Mouse (Mus musculus) midbrain, embryonic 16.5 days (tissue): ENCODE data around the gene Rab26. TPM values are rescaled to one million over a fixed set of nuclear protein-coding genes. Genes with fewer than 3 reads are reported as not detected.

ENCODE experiments used
- ATAC-seq: fragments of 200-750 bp; cut with Nextera tagmentation; 2 replicates; pipeline ENCODE4 v1.8.0; 2017; ENCODE audit warnings: moderate TSS enrichment
- H3K27ac ChIP-seq: fragments of 300-500 bp; sonication (generic); 2 replicates; pipeline ENCODE4 v1.5.1; 2014; ENCODE audit warnings: mild to moderate bottlenecking, low read length, mixed read lengths
- H3K27me3 ChIP-seq: fragments of 300-500 bp; sonication (generic); 2 replicates; pipeline ENCODE4 v1.6.1; 2014; ENCODE audit warnings: low read depth, low read length, mixed read lengths; ENCODE audit not compliant: control insufficient read depth, insufficient read depth
- H3K36me3 ChIP-seq: fragments of 300-500 bp; sonication (generic); 2 replicates; pipeline ENCODE4 v1.6.1; 2014; ENCODE audit warnings: mild to moderate bottlenecking, low read length, moderate library complexity, mixed read lengths; ENCODE audit not compliant: control insufficient read depth, insufficient read depth
- H3K4me1 ChIP-seq: fragments of 300-500 bp; sonication (generic); 2 replicates; pipeline ENCODE4 v1.6.1; 2014; ENCODE audit warnings: mild to moderate bottlenecking, low read length, mixed read lengths; ENCODE audit not compliant: control insufficient read depth, insufficient read depth
- H3K4me2 ChIP-seq: fragments of 300-500 bp; sonication (generic); 2 replicates; pipeline ENCODE4 v1.6.1; 2014; ENCODE audit warnings: mild to moderate bottlenecking, low read length, mixed read lengths
- H3K4me3 ChIP-seq: fragments of 300-500 bp; sonication (generic); 2 replicates; pipeline ENCODE4 v1.5.1; 2014; ENCODE audit warnings: low read depth, mild to moderate bottlenecking, low read length, moderate library complexity, mixed read lengths
- H3K9ac ChIP-seq: fragments of 300-500 bp; sonication (generic); 2 replicates; pipeline ENCODE4 v1.6.1; 2014; ENCODE audit warnings: low read depth, low read length, mixed read lengths
- H3K9me3 ChIP-seq: fragments of 300-500 bp; sonication (generic); replicated peaks from 2 replicates; pipeline ENCODE4 v1.6.1; 2014; ENCODE audit warnings: mild to moderate bottlenecking, low read length, mixed read lengths; ENCODE audit not compliant: control insufficient read depth, poor library complexity, severe bottlenecking
- WGBS: fragments of 180-500 bp; shearing (Covaris S2); extraction: QIAGEN DNeasy Blood & Tissue Kit; methylation state at CpG from one replicate; pipeline ENCODE4 v1.1.7; 2014; 5-methylcytosine and 5-hydroxymethylcytosine counted together
- polyA plus RNA-seq: library from polyadenylated mRNA; unstranded; fragments of >200 nt; fragmentation: Nextera tagmentation; extraction: Ambion mirVana; gene quantifications from 2 replicates; pipeline ENCODE4 v1.2.1, GENCODE M21; 2015

The Rab26 gene
- polyA plus RNA-seq, 1 experiment from 2014 or later, result 14.7 TPM

DNA sequence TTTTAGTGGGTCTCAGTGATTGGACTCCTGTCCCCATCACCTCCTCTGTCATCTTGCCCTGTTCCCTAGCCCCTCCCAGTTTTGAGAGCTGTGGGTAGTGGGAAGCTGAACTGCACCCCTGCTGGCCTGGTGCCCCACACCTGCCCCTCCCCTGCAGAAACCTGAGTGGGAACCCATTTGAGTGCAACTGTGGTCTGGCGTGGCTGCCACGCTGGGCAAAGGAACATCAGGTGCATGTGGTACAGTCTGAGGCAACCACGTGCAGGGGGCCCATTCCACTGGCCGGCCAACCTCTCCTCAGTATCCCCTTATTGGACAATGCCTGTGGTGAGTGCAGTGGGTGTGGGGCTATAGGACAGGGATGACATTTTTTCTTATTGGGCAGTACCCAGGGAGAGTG, 30.4 kb upstream of the Rab26 start:
- WGBS, result 99% methylated on average over 4 of the region's 4 CpGs
- H3K4me1 ChIP-seq, result no peaks in the 10 kb centered on the region
- H3K4me2 ChIP-seq, result no peak overlapping the region
- ATAC-seq, result no peak
- no peaks in the 10 kb centered on the region for H3K27me3 ChIP-seq
- 0 out of 2 replicates have a peak, but pooled peaks cover 4% of the 10 kb centered on the region for H3K36me3 ChIP-seq
- no peak overlapping the region for H3K4me3 ChIP-seq
- no peak overlapping the region for H3K9ac ChIP-seq
- H3K9me3 ChIP-seq, result no peaks in the 10 kb centered on the region
- no peak overlapping the region for H3K27ac ChIP-seq

DNA sequence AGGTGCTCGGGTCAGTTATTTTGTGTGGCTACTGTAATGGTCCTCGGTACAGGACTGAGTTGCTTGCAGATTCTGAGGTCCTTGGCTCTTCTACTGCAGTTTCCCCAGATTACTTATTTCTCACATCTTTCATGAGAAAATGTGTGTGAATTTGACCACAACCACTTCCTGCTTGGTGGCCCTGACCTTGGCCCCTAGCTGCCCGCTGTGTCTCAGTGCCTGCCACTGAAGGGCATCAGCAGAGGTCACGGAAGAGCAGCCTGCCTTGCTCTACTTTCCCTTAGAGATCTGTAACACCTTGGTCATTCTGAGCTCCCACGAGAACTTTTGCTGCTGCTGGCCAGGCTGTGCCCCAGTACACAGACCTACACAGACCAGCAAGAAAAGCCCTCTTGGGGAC, 29.6 kb upstream of the Rab26 start:
- no peak overlapping the region for H3K4me3 ChIP-seq
- 84% methylated on average over 5 of the region's 5 CpGs for WGBS
- no peaks in the 10 kb centered on the region for H3K27me3 ChIP-seq
- peaks cover 5% of the 10 kb centered on the region for H3K4me1 ChIP-seq
- no peak overlapping the region for H3K9ac ChIP-seq
- H3K9me3 ChIP-seq, result no peaks in the 10 kb centered on the region
- H3K4me2 ChIP-seq, result no peak overlapping the region
- H3K36me3 ChIP-seq, result 0 out of 2 replicates have a peak, but pooled peaks cover 4% of the 10 kb centered on the region
- ATAC-seq, result no peak
- no peak overlapping the region for H3K27ac ChIP-seq

DNA sequence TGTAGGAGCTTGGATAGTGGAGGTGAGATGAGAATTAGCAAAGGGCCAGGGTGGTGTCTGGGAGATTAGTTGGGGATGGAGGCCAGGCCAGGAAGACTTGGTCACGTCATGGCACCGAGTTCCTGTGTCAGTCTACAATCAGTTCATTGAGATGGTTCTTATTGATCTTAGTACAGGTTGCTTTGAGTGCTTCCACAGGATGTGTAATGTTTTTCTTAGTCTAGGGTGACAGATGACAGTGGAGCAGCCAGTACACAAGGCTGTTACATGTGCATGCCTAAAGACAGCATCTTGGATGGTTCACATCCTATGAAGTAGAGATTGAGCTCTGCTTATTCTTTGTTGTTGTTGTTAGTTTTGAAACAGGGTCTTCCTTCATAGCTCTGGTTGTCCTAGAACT, 27.6 kb upstream of the Rab26 start:
- Histone ChIP-seq H3K4me2 (no peak overlapping the region), H3K27ac (no peak overlapping the region), H3K9ac (no peak overlapping the region), H3K36me3 (peaks cover 4% of the 10 kb centered on the region; the same call in 1 of the 2 replicates), H3K4me3 (no peak overlapping the region), H3K27me3 (no peaks in the 10 kb centered on the region), H3K9me3 (no peaks in the 10 kb centered on the region), H3K4me1 (peaks cover 12% of the 10 kb centered on the region)
- WGBS, result 95% methylated on average over 2 of the region's 2 CpGs
- ATAC-seq, result no peak

GRCm38 (mm10) chr17:24560301-24561028, 26.5 kb upstream of the Rab26 start:
- Histone ChIP-seq H3K27me3 (no peaks in the 10 kb centered on the region), H3K27ac (no peak overlapping the region), H3K9ac (no peak overlapping the region), H3K4me3 (no peak overlapping the region), H3K36me3 (peaks cover 4% of the 10 kb centered on the region; the same call in 1 of the 2 replicates), H3K9me3 (no peaks in the 10 kb centered on the region), H3K4me1 (peaks cover 12% of the 10 kb centered on the region), H3K4me2 (no peak overlapping the region)
- ATAC-seq, result no peak
- 95% methylated on average over 5 of the region's 5 CpGs for WGBS

DNA sequence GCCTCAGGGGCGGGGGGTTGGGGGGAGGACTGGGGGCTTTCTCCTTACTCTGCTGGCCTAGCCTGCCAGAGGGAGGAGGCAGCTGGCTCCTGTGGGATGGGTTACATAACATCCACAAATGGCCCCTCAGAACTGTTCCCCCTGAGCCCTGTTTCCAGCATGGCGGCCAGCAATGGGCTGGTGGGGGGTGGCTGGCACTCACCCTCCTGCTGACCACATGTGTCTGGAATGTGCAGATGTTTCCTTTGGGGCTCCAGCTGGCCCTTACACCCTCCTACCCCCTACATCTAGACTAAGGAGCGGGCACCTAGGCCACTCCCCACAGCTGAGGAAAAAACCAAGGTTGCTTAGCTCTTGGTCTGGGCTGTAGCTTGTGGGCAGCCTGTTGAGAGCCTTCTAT, 25.1 kb upstream of the Rab26 start:
- Histone ChIP-seq H3K27me3 (no peaks in the 10 kb centered on the region), H3K9me3 (no peaks in the 10 kb centered on the region), H3K4me2 (no peak overlapping the region), H3K27ac (peak overlapping the region; percentile 78), H3K9ac (no peak overlapping the region), H3K4me3 (no peak overlapping the region), H3K36me3 (peaks cover 2% of the 10 kb centered on the region; the same call in 1 of the 2 replicates), H3K4me1 (peaks cover 14% of the 10 kb centered on the region)
- 38% methylated on average over 3 of the region's 3 CpGs for WGBS
- ATAC-seq, result 0 out of 2 replicates have a peak, but pooled peaks have one; percentile 32

- no peak overlapping the region for H3K9ac ChIP-seq
- 0 out of 2 replicates have a peak, but pooled peaks have one; percentile 32 for ATAC-seq
- no peak overlapping the region for H3K4me3 ChIP-seq
- no peaks in the 10 kb centered on the region for H3K9me3 ChIP-seq
- peaks cover 16% of the 10 kb centered on the region for H3K4me1 ChIP-seq
- H3K27me3 ChIP-seq, result no peaks in the 10 kb centered on the region
- H3K36me3 ChIP-seq, result peaks cover 2% of the 10 kb centered on the region; the same call in 1 of the 2 replicates
- H3K27ac ChIP-seq, result peak overlapping the region; percentile 78
- H3K4me2 ChIP-seq, result no peak overlapping the region
- 10% methylated on average over 4 of the region's 4 CpGs for WGBS
These were observed 24.6 kb upstream of the Rab26 start for GRCm38 (mm10) chr17:24558600-24559099.

DNA sequence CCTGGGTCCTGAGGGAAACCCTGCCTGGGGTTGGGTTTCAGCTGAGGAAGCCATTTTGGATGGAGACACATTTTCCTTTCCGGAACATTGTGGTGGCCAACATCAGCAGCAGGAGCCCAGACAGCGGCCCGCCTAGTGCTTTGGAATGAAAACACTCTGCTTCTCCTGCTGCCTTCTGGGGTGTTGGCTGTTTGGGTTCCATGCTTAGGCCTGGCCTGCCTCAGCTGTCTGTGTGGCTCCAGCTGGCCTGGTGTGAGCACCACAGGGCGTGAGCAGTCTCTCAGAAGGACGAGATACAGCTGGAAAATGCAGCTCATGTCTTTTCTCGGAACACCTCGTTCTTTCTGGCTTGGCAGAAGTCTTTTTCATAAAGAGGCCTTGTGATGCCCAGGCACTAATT, 23.1 kb upstream of the Rab26 start:
- H3K9me3 ChIP-seq, result no peaks in the 10 kb centered on the region
- 94% methylated on average over 7 of the region's 7 CpGs for WGBS
- H3K4me3 ChIP-seq, result no peak overlapping the region
- peaks cover 26% of the 10 kb centered on the region for H3K4me1 ChIP-seq
- H3K9ac ChIP-seq, result no peak overlapping the region
- H3K27me3 ChIP-seq, result no peaks in the 10 kb centered on the region
- H3K36me3 ChIP-seq, result peaks cover 2% of the 10 kb centered on the region; the same call in 1 of the 2 replicates
- no peak for ATAC-seq
- no peak overlapping the region for H3K27ac ChIP-seq
- H3K4me2 ChIP-seq, result no peak overlapping the region

- no peaks in the 10 kb centered on the region for H3K9me3 ChIP-seq
- ATAC-seq, result no peak
- H3K36me3 ChIP-seq, result no peaks in the 10 kb centered on the region
- peak overlapping the region; percentile 95 for H3K9ac ChIP-seq
- peak overlapping the region; percentile 89 for H3K27ac ChIP-seq
- peak overlapping the region; percentile 73 for H3K4me3 ChIP-seq
- peak overlapping the region; percentile 91 for H3K4me2 ChIP-seq
- no peaks in the 10 kb centered on the region for H3K27me3 ChIP-seq
- peaks cover 26% of the 10 kb centered on the region for H3K4me1 ChIP-seq
- WGBS, result 46% methylated on average over 3 of the region's 3 CpGs
These were observed 17.0 kb upstream of the Rab26 start for GRCm38 (mm10) chr17:24551050-24551444.

GRCm38 (mm10) chr17:24550416-24551049, 16.5 kb upstream of the Rab26 start:
- WGBS, result under 1% methylated on average over 44 of the region's 44 CpGs

More at GRCm38 (mm10) chr17:24550416-24551049, 16.5 kb upstream of the Rab26 start:
- Histone ChIP-seq H3K9me3 (no peaks in the 10 kb centered on the region), H3K4me2 (peak overlapping the region; percentile 91), H3K27me3 (no peaks in the 10 kb centered on the region), H3K27ac (peak overlapping the region; percentile 89), H3K4me3 (peak overlapping the region; percentile 73), H3K4me1 (peaks cover 26% of the 10 kb centered on the region), H3K36me3 (no peaks in the 10 kb centered on the region), H3K9ac (peak overlapping the region; percentile 95)
- peak; percentile 86 for ATAC-seq
